Mouse (Mus musculus): ENCODE data around the gene Mmadhc.

DNA sequence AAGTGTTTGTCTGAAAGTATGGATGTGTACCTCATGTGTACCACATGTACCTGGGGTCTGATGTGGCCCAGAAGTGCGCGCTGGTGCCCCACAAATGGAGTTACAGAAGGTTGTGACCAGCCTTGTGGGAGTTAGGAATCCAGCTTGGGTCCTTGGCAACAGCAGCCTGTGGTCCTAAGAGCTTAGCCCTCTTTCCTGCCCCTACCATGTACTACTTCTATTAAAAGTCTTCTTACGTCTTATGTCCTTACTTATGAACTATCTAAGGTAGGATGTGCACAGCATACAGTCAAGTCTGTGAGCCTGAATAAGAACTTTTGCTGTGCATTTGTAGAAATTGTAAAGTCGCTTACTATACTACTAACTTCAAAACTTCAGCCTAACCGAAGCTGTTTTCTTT, 1.0 kb downstream of the Mmadhc start:
- TF ChIP-seq CTCF (IDR thresholded peaks at IDR 0.05; ENCODE audit: low read depth): no peak
- TF ChIP-seq EP300 (IDR thresholded peaks at IDR 0.05; ENCODE audit: low read depth): no peak

Measured in liver, embryonic 14.5 days (tissue).